Mouse (Mus musculus): ENCODE measurements around the gene Usp32.
"Not testable (repeated sequence)": the region's sequence is repeated elsewhere in the genome, so short reads cannot be mapped to it uniquely, and the experiment has no call there.

Gene Usp32

DNA sequence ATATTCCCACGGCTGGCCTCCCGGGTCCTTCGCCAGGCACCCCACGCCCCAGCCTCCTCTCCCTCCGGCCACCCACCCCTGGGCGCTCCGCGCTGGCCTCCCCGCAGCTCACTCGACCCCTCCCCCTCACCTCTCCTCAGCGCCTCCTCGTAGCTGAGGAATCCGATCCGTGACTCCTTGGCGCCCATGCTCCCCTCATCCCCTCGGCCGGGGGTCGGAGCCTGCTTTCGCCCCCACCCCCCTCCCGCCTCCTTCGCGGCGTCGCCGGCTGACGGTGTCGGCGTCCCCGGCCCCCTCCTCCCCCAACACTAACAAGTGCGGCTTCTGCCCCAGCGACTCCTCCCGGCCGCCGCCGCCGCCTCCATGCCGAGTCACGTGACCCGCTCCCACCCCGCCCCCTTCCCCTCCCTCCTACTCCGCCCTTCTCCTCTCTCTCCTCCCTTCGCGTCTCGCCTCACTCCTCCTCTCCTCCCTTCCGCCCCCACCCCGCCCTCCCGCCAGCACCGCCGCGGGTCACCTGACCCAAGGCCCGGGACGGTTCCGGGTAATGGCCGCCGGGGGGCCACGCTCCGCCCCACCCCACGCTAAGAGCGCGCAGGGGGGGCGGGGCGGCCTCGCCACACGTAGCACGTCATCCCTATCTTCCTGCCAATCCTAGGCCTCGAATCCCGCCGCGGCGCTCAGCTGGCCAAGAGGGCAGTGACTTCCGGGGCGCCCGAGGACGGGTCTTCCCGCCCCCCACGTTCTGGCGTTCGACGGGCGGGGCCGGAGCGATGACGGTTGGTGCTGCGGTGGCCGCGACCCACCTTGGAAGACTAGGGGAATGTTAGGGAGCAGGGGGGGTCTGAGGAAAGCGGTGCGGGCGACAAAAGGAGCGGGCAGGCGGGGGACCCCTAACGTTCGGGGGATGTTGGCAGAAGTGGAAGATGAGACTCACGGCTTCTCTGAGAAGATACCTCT is at the start of gene Usp32:
TSS of gene Usp32 (minus strand) at position 581 of the 960 bp plus-strand sequence.
- peak; percentile 99 for DNase-seq (ENCODE audit: low read depth, low spot score)

DNA sequence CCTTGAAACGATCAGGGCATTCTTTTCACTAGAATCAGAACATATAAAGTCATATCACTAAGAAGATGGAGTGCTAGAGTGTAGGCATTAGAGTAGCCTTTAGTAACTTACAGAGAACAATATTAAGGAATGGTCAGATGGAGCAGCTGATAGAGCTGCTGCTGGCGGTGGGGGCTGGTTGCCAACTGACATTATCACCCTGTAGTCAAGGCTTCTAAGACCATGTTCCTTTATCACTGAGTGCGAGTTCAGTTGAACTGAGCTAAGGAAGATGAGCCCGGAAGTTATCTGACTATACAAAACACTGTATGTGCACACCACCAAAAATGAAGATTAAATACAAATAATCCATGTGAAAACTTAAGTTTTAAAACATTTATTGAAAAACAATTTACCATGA is 49.1 kb upstream of the Usp32 start:
- no peak for DNase-seq (ENCODE audit: low read depth, low spot score)

DNA sequence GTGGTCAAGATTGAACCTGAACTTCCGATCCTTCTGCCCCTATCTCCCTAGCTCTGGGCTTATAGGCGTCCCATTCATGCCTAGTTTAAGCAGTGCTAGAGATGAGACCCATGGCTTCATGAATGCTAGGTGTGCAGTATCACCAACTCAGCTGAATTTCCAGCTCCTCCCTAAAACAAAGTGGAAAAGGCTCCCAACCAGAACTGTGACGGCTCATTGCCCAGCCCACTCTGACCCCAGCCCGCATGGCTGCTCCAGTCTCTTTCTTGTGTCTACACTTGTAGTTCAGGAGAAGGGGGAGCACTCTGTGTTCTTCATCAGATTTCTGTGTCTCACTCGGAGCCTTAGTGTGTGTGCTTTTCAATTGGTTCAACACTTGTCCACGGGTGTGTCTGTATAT is 44.9 kb upstream of the Usp32 start:
- DNase-seq (ENCODE audit: low read depth, low spot score): no peak

DNA sequence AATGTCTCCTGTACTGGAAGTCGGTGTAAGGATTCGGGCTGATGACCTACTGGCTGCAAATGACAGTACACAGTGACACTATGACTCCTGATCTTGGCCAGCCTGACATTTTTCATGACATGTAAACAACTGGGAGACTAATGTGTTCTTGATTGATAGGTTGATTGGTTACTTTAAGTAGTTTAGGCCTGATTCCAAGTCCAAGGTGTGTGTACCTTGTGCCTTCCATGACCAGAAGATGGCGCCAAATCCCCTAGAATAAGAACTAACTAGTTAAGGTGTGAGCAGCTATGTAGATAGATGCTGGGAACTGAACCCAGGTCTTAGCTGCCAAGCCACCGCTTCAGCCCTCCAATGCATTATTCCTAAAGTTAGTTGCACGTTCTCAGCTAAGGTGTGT is 44.1 kb upstream of the Usp32 start:
- peak; percentile 84 for DNase-seq (ENCODE audit: low read depth, low spot score)

DNA sequence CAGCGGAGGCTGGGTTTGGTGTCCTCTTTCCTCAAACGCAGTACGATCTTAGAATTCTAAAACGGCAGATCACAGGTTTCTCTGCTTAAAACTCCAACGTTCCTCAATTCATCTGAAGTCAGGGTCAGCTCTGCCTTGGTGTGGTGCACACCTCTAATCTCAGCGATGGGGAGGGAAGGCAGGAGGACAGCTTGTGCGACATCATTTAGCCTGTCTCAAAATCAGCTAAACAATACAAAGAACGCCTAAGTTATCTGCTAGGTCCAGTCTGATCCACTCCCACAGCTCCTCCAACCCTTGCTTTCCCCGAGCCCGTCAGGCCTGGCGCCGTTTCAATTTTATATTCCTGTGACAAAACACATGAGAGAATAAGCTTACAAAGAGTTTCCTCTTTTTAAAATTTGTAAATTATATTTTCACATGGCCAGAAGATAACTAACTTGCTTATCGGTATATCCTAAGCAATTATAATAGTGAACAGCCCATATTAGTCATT is 43.4 kb upstream of the Usp32 start:
- no peak for DNase-seq (ENCODE audit: low read depth, low spot score)

DNA sequence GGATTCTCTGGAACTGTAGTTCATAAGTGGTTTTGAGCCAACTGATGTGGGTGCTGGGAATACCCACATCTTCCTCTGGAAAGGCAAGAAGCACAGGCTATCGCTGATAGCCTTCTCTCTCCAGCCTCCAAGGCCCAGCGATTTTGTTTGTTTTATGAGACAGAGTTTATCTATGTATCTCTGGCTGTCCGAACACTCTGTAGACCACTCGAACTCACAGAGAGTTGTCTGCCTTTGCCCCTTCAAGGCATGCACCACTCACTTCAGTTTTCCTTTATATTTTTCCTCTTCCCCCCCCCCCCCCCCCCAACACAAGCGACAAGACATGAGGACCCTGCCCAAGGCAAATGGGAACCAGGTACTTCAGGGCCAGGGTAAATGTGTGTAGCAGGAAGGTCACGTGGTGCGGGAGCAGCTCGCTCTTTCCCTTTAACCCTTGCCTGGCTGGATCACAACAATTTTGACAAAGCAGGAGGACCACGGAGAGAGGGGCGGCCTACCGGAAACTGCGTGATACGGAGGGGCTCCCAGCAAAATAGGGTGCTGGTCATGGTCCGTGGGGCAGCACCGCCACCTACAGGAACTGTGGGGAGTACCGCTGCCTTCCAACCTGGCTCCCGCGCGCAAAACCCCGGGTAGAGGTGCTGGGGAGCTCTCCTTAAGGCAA is 42.8 kb upstream of the Usp32 start:
- DNase-seq (ENCODE audit: low read depth, low spot score): peak; percentile 75

DNA sequence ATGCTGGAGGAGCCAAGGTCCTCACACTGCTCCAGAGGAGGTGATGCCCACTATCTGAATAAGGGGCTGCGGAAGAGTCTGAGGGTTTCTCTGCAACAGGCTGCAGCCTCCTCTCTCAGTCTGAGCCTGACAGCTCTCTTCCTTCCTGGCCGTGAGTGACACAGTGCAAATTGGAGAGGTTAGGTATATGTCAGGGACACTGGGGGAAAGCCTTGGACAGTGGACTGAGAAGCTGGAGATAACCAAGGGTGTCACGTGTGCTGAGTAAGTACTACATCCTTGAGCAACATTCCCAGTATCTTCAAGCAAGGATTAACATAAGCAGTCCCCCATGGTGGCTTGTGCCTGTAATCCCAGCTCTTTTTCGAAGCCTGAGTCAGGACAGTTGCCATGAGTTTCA is 38.5 kb upstream of the Usp32 start:
- no peak for DNase-seq (ENCODE audit: low read depth, low spot score)

DNA sequence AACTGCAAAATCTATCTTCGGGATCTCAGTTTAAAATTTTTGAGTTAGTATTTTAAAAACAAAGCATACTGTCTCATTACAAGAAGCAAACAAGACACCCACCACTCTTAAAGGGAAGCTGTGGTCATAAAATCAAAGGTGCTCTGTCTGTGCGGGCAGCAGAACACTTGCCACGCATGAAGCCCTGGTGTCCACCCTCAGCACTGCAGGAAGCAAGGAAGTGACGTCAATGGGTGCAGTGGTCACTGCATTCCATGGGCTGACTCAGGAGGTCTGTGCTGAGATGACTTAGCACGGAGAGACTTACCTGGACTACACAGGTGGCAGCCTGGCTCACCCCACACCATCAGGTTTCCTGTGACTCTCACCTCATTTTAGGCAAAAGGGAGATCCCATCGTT is 37.8 kb upstream of the Usp32 start:
- no peak for DNase-seq (ENCODE audit: low read depth, low spot score)

DNA sequence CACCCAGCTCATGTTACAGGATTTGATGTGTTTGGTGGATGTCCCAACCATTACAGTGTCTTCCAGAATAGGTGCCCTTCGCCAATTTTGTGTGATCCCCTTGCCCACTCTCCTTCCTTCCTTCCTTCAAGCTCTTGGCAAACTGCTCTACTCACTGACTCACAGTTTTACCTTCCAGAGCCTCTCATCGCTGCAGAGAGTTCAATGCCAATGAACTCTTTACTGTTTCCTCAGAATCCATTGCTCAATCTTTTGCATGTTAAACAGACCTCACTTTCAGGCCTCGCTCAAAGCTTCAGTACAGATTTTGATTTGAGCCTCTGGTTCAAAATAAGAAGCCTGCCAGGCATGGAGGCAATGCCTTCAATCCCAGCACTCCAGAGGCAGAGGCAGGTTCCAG is 36.0 kb upstream of the Usp32 start:
- no peak for DNase-seq (ENCODE audit: low read depth, low spot score)

DNA sequence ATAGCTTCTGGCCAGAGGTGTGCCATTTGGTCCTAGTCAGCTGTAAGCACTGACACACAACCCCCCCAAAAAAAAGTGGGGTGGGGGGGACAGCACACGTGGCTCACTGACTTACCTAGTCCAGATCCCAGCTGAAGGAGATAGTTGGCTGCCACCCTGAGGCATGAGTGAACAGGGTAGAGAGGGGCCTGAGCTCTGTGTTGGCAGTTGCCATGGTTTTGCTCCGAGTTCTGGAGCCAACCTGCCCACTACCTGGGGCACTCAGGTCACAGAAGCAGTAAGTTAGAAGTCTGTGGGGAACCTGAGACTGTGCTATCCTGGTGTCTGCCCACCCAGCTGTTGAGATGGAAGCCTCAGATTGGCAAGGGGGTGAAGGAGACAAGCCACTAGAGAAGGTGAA is 30.9 kb upstream of the Usp32 start:
- no peak for DNase-seq (ENCODE audit: low read depth, low spot score)

DNA sequence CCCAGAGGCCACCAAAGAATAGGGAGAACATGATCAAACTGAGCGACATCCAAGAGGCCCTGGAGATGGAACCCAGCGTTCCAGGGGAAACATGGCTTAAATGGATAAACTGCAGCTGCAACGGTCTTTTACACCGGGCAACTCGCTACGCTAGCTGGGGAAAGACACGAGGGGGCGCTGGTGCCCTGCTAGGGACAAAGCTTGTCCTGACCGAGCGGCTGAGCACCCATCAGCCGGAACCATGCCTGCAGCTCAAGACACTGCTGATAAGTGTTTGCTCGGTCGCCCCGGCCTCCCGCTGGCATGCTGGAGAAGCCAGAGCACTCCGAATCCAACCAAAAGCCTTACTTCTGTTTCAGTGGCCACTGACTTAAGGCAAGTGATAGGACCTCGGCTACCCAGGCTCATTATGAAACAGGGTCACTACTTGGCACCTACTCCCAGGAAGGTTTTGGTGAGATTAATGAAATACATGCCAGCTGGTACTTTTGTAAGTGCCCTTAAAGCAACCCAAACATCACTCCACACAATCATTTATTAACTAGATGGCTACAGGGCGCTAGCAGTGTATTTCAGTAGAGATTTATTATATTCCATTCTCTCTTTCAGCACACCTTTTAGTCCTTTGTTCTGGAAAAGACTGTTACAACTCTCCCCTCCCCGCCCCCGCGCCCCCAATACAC is 30.2 kb upstream of the Usp32 start, which contains the start of gene 1700125H20Rik:
TSS of gene 1700125H20Rik (plus strand) at position 347 of the 683 bp plus-strand sequence.
- DNase-seq (ENCODE audit: low read depth, low spot score): peak; percentile 89

DNA sequence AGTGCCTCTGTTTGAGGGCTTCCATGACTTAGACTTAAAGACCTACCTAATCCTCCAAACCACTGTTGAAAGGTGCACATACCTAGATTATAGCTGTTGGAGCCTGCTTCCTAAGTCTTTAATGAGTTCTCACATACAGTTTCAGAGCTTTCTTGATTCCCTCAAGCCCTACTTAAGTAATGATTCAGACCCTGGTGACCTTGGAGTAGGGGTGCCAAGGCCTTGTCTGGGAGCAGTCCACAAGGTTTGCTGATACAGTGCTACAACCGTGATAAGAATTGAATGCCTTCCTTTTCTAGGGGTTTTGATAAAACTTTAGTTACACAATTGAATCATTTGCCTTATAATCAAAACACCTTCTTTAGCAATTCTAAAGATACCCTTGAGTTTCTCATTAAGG is 27.5 kb upstream of the Usp32 start:
- no peak for DNase-seq (ENCODE audit: low read depth, low spot score)

DNA sequence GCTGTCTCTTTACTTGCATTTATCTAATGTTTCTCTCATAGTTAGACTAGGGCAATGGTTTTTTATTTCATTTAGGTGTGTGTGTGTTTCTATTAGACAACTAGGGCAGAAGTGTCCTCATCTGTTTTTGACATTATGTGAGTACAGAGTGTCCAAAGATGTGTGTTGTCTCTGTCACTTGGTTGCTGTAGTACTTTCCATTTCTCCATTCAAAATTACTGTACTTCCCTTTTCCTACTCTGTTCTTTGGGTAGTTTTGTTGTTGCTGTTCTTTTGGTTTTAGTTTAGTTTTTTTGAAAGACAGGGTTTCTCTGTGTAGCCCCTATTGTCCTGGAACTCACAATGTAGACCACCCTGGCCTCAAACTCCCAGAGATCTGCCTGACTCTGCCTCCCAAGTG is 24.4 kb upstream of the Usp32 start:
- no peak for DNase-seq (ENCODE audit: low read depth, low spot score)

DNA sequence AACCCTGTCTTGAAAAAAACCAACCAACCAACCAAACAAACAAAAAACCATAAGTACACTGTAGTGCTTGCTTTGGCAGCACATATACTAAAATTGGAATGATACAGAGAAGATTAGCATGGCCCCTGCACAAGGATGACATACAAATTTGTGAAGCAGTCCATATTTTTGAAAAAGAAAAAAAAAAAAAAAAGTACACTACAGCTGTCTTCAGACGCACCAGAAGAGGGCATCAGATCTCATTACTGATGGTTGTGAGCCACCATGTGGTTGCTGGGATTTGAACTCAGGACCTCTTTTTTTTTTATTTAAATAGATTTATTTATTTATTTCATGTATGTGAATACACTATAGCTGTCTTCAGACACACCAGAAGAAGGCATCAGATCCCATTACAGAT is 23.1 kb upstream of the Usp32 start:
- DNase-seq (ENCODE audit: low read depth, low spot score): not testable (repeated sequence)

DNA sequence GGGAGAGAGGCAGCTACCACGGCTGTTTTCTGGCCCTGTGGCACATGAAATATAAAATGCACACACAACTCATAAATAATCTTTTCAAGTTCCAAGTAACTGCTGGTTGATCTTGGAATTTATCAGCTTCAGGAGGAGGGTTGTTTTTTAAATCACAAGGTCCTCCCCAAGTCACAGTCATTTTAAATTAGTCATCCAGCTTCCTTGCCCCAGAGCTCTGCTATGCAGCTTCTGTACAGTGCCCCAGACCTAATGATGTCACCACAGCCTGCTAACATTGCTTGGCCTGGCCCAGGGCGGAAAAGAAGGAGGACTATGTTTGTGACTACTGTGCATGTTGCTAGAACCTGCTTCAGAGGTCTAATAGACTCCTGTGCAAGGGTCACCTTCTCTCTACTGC is 17.3 kb upstream of the Usp32 start:
- DNase-seq (ENCODE audit: low read depth, low spot score): no peak

DNA sequence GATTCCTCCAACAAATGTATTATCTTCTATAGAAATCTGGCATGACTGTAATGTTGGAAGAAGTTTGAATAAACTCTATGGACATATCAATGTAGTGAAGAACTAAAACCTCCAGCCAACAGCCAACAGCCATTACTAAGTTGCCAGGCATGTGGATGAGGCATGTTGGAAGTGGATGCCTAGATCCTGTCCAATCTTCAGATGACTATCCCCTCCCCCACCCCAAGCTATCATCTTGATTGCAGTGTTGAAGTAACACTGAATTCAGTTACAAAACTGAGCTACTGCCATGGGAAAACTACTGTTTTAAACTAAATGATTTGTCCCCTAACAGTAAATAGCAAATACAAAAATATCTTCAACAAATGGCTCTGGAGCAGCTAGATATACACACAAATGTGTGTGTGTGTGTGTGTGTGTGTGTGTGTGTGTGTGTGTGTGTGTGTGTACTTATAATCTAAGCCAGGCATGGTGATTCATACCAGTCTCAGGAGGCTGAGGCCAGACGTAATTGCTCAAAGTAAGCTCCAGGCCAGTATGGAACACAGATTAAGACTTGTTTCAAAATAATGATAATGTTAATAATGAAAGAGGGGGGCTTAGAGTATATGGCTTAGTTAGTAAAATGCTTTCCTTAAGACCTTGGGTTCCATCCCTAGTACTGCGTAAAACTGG is 12.4 kb upstream of the Usp32 start:
- no peak for DNase-seq (ENCODE audit: low read depth, low spot score)

DNA sequence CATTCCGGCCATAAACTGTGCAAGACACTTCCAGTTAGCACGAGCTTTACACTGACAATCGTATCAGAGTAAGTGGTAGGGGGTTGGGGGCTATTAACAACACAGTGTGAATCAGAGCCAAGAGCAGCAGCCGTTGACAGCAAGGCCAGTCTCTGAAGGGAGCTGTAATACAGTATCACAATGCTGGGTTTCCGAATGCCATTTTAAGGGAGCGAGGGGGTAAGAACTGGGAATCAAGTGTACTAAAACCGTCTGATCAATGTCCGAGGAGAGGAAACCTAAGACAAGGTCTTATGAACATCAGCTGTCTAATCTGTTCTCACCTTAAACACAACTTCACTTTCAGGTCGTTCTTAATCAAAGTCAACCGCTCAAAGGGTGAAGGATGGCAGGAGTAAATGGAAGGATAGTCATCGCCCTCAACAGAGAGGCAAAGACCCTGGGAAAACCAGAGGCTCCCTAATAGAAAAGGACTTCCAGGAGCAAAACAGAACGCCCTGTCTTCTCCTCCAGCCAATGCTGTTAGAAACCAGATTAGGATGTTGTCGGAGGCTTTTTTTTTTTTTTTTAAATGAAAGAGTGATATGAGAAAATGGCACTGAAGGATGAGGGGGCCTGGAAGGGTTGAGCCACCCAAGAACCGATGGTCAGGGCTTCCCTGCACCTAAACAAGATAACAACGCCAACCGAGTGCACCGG is 1.0 kb downstream of the Usp32 start:
- no peak for DNase-seq (ENCODE audit: low read depth, low spot score)

DNA sequence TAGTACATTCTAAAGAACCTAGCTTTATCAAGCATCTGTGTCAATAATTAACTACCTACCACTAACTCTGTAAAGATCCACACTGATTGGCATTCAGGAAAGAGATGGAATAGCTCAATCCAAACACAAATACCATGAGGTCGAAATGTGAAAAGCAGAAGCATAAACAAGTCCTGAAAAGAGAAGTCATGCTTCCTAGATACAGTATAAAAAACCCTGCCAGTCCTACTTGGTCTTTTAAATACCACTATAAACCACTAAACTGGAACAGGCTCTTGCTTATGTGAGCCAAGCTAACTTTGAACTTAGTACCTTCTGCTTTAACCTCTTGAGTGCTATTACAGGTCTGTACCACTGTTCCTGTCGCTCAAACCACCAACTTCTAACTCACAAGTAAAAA is 8.4 kb downstream of the Usp32 start:
- DNase-seq (ENCODE audit: low read depth, low spot score): no peak

DNA sequence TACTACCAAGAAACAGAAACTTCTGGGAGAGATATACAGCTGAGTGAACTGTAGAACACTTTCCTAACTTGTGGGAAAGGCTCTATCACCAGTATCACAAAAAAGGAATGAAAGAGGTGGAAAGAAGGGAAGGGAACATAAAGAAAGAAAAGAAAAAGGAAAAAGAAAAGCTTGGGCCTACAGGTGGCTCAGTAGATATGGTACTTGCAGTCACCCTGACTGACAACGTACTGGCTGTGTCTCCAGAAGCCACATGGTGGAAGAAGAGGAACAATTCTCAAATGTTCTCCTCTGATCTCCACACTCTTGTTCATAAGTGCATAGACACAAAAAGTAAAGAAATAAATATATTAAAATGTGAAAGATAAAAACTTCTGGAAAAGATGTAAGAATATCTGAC is 11.1 kb downstream of the Usp32 start:
- no peak for DNase-seq (ENCODE audit: low read depth, low spot score)

DNA sequence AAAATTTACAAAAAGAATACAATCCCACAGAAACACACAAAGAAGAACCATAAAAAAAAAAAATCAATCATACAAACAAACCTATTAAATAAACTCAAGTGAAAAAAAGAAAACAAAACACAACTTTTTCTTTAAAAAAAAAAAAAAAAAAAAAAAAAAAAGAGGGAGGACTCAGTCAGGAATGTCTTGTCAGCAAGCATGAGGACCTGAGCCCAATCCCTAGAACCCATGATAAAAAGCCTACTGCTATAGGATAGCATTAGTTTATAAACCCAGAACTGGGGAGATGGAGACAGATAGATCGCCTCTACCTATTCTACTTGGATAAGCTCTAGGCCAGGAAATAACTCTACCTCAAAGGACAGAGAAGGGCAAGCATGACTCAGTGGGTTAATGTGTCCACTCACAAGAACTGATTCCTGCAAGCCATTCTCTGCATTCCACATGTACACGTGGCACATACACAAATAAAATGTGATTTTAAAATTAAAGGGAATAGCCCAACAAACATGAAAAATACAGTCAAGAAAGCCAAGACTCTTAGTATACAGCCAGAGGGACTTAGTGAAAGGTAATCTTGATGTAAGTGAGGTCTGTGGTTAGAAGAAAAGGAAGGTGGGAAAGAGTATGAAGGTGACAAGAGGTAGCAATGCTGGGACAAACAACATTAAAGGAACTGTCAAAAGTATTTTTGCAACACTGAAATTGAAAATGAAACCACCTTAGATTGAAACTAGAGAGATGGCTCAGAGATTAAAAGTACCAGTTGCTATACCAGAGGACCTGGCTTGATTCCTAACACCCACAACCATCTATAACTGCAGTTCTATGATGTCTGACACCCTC is 13.5 kb downstream of the Usp32 start:
- DNase-seq (ENCODE audit: low read depth, low spot score): peak; percentile 52

Measured in CD4-positive, CD25-positive, alpha-beta regulatory T cell, adult 2 months (primary cell).